Mouse (Mus musculus): ENCODE data around the gene Cgnl1.

Cgnl1 gene

GRCm38 (mm10) chr9:71710776-71711175 lies 60.6 kb downstream of the Cgnl1 start:
- CTCF ChIA-PET = no interaction called here

- CTCF ChIA-PET = no interaction called here
Measured at GRCm38 (mm10) chr9:71709199-71709598, 62.2 kb downstream of the Cgnl1 start.

- CTCF ChIA-PET = no interaction called here
Measured at GRCm38 (mm10) chr9:71707989-71708388, 63.4 kb downstream of the Cgnl1 start.

- CTCF ChIA-PET = no interaction called here
Measured at GRCm38 (mm10) chr9:71704332-71705014, 66.9 kb downstream of the Cgnl1 start.

GRCm38 (mm10) chr9:71699087-71699486 lies 72.3 kb downstream of the Cgnl1 start:
- CTCF ChIA-PET = interaction anchor here (0.5 kb wide), 1 partner anchor 1169 kb away, joined by 8 read pairs; no protein-coding TSS in a partner anchor

GRCm38 (mm10) chr9:71698116-71698515 lies 73.3 kb downstream of the Cgnl1 start:
- CTCF ChIA-PET = no interaction called here

- CTCF ChIA-PET = no interaction called here
Measured at GRCm38 (mm10) chr9:71697189-71697588, 74.2 kb downstream of the Cgnl1 start.

GRCm38 (mm10) chr9:71696762-71697161 lies 74.6 kb downstream of the Cgnl1 start:
- CTCF ChIA-PET = no interaction called here

GRCm38 (mm10) chr9:71695133-71695532 lies 76.3 kb downstream of the Cgnl1 start:
- CTCF ChIA-PET = no interaction called here

GRCm38 (mm10) chr9:71694223-71694622 lies 77.2 kb downstream of the Cgnl1 start:
- CTCF ChIA-PET = no interaction called here

GRCm38 (mm10) chr9:71693771-71694170 lies 77.6 kb downstream of the Cgnl1 start:
- CTCF ChIA-PET = no interaction called here

- CTCF ChIA-PET = no interaction called here
Measured at GRCm38 (mm10) chr9:71692165-71692564, 79.2 kb downstream of the Cgnl1 start.

GRCm38 (mm10) chr9:71689369-71690073 lies 81.9 kb downstream of the Cgnl1 start:
- CTCF ChIA-PET = no interaction called here

GRCm38 (mm10) chr9:71686463-71686862 lies 84.9 kb downstream of the Cgnl1 start:
- CTCF ChIA-PET = no interaction called here

GRCm38 (mm10) chr9:71684772-71685171 lies 86.6 kb downstream of the Cgnl1 start:
- CTCF ChIA-PET = no interaction called here

- CTCF ChIA-PET = no interaction called here
Measured at GRCm38 (mm10) chr9:71680381-71680780, 91.0 kb downstream of the Cgnl1 start.

GRCm38 (mm10) chr9:71679103-71679815 lies 92.1 kb downstream of the Cgnl1 start:
- CTCF ChIA-PET = no interaction called here

- CTCF ChIA-PET = no interaction called here
Measured at GRCm38 (mm10) chr9:71676988-71677688, 94.3 kb downstream of the Cgnl1 start.

- CTCF ChIA-PET = no interaction called here
Measured at GRCm38 (mm10) chr9:71675799-71676414, 95.5 kb downstream of the Cgnl1 start.

GRCm38 (mm10) chr9:71675216-71675615 lies 96.2 kb downstream of the Cgnl1 start:
- CTCF ChIA-PET = no interaction called here

GRCm38 (mm10) chr9:71674476-71674875 lies 96.9 kb downstream of the Cgnl1 start:
- CTCF ChIA-PET = no interaction called here

GRCm38 (mm10) chr9:71672495-71672894 lies 98.9 kb downstream of the Cgnl1 start:
- CTCF ChIA-PET = interaction anchor here (0.6 to 0.7 kb wide), 2 partner anchors 43 to 102 kb away, joined by 3 to 4 read pairs; no protein-coding TSS in a partner anchor
